In genomic region chr9:69010886-69011285, GRCm38 (mm10) we compare ENCODE assay signal across 11 mouse cellular contexts.
A peak's percentile ranks its signal among the peaks of the same experiment; 100 is the strongest.
DNase-seq lines count a peak whose midpoint lies in the region; ATAC-seq lines count a peak whose summit lies in the region.
"Had no signal": no experiment of that assay in that cellular context is flagged by ENCODE, and none has a peak within 500 bp of the region (broad histone marks: within the 10 kb centered on the region; RNA-seq: fewer than 3 reads in every experiment).

No protein-coding gene starts in this region.

- no peaks in the 10 kb centered on the region for H3K27me3 ChIP-seq in heart, embryonic 10.5 days (ENCODE audit: insufficient read depth, poor library complexity, severe bottlenecking)
- H3K27me3 ChIP-seq: heart, embryonic 15.5 days had no signal

- H3K4me3 ChIP-seq in heart, embryonic 10.5 days = no peak overlapping the region
- H3K4me3 ChIP-seq: heart, embryonic 15.5 days; layer of hippocampus, adult 2 months had no signal

- ATAC-seq in megakaryocyte progenitor cell, adult 5-6 weeks (replicated peaks; ENCODE audit: poor library complexity) = no peak

- no peak overlapping the region for H3K27ac ChIP-seq in heart, embryonic 10.5 days
- H3K27ac ChIP-seq: heart, embryonic 15.5 days; layer of hippocampus, adult 2 months had no signal

- no peaks in the 10 kb centered on the region for H3K4me1 ChIP-seq in heart, embryonic 10.5 days

- peak; percentile 29 to 30 for DNase-seq in heart, adult 18-20 months
- DNase-seq in heart, embryonic 10.5 days (ENCODE audit: low spot score) = no peak
- peak; percentile 45 to 68 for DNase-seq in adrenal gland, adult 18-20 months (ENCODE audit: low spot score in 2 of 2)
- peak; percentile 64 to 65 for DNase-seq in cerebellum, postnatal 10 days
- peak; percentile 33 to 70 for DNase-seq in lung, adult 18-20 months
- no peak for DNase-seq in B cell, adult 2 months
- DNase-seq in ovary, postnatal 10 days (ENCODE audit: low spot score) = no peak
- DNase-seq: midbrain, embryonic 14.5 days had no signal

- H3K9me3 ChIP-seq in heart, embryonic 10.5 days = no peaks in the 10 kb centered on the region
- H3K9me3 ChIP-seq: heart, embryonic 15.5 days had no signal

- 85% methylated on average over 5 of the region's 5 CpGs for WGBS in heart, embryonic 10.5 days

- no peaks in the 10 kb centered on the region for H3K36me3 ChIP-seq in heart, embryonic 10.5 days
- H3K36me3 ChIP-seq: heart, embryonic 15.5 days had no signal

Comparison
In these comparisons a context has a peak if more than half of its experiments do, and no peak if none do; other contexts are left out.
1. DNase-seq: peak in heart, adult 18-20 months (2 of 2), adrenal gland, adult 18-20 months (2 of 2), cerebellum, postnatal 10 days (2 of 2) and lung, adult 18-20 months (2 of 2); none in heart, embryonic 10.5 days (single experiment), B cell, adult 2 months (0 of 2) and ovary, postnatal 10 days (single experiment).